Mouse (Mus musculus) heart, embryonic 11.5 days (tissue): ENCODE measurements at regions not wholly inside any gene's neighbourhood (a gene's known extent, or its start where the extent isn't known, plus 50 kb on each side); places are given as distances from the start of the nearest gene placed in this dataset.

Experiments
- ATAC-seq: fragments of 200-750 bp; cut with Nextera tagmentation; replicated peaks from 2 replicates; pipeline ENCODE4 v1.8.0; 2017; ENCODE audit warnings: moderate library complexity; ENCODE audit not compliant: insufficient number of reproducible peaks, low FRiP score, low TSS enrichment
- H3K27ac ChIP-seq: fragments of 300-500 bp; sonication (generic); 2 replicates; pipeline ENCODE4 v1.5.1; 2014; ENCODE audit warnings: mild to moderate bottlenecking, low read depth, low read length
- H3K27me3 ChIP-seq: fragments of 300-500 bp; sonication (generic); 2 replicates; pipeline ENCODE4 v1.6.1; 2014; ENCODE audit warnings: mild to moderate bottlenecking, low read length, mixed read lengths; ENCODE audit not compliant: control insufficient read depth, insufficient read depth
- H3K36me3 ChIP-seq: fragments of 300-500 bp; sonication (generic); 2 replicates; pipeline ENCODE4 v1.6.1; 2014; ENCODE audit warnings: mild to moderate bottlenecking, low read length, moderate library complexity, mixed read lengths; ENCODE audit not compliant: control insufficient read depth, insufficient read depth
- H3K4me1 ChIP-seq: fragments of 300-500 bp; sonication (generic); 2 replicates; pipeline ENCODE4 v1.6.1; 2014; ENCODE audit warnings: low read length; ENCODE audit not compliant: control insufficient read depth, insufficient read depth
- H3K4me2 ChIP-seq: fragments of 300-500 bp; sonication (generic); 2 replicates; pipeline ENCODE4 v1.6.1; 2014; ENCODE audit warnings: mild to moderate bottlenecking, moderate library complexity
- H3K4me3 ChIP-seq: fragments of 300-500 bp; sonication (generic); 2 replicates; pipeline ENCODE4 v1.5.1; 2014; ENCODE audit warnings: low read depth, low read length
- H3K9ac ChIP-seq: fragments of 300-500 bp; sonication (generic); 2 replicates; pipeline ENCODE4 v1.6.1; 2014; ENCODE audit warnings: mild to moderate bottlenecking, low read depth, low read length, moderate library complexity
- H3K9me3 ChIP-seq: fragments of 300-500 bp; sonication (generic); replicated peaks from 2 replicates; pipeline ENCODE4 v1.6.1; 2016; ENCODE audit warnings: low read length; ENCODE audit not compliant: control insufficient read depth
- WGBS: fragments of 180-500 bp; shearing (Covaris S2); extraction: QIAGEN DNeasy Blood & Tissue Kit; methylation state at CpG from one replicate; pipeline ENCODE4 v1.1.7; 2014; ENCODE audit not compliant: insufficient replicate concordance; 5-methylcytosine and 5-hydroxymethylcytosine counted together

DNA sequence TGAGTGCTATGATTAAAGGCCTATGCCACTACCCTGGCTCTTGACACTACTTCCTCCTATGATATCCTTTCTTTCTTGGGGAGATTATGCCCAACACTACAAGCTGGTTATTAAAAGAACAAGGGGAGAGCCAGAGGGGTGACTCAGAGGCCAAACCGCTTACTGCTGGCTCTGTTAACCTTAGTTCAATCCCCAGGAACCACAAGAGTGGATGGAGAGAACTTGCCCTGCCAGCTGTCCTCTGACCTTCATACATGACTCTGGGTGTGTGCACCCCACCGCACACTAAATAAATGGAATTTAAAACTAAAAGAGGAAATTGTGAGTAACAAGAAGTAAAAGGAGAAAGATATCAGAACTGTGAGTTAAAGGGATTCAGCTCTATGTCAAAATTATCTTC lies 114.1 kb upstream of the Eomes start:
- ATAC-seq, result no peak
- 76% methylated on average over 2 of the region's 2 CpGs for WGBS
- no peak overlapping the region for H3K27ac ChIP-seq
- no peak overlapping the region for H3K4me2 ChIP-seq
- no peak overlapping the region for H3K4me3 ChIP-seq
- H3K9ac ChIP-seq, result no peak overlapping the region
- no peaks in the 10 kb centered on the region for H3K36me3 ChIP-seq
- no peaks in the 10 kb centered on the region for H3K4me1 ChIP-seq
- H3K9me3 ChIP-seq, result no peaks in the 10 kb centered on the region
- no peaks in the 10 kb centered on the region for H3K27me3 ChIP-seq

GRCm38 (mm10) chr9:118365431-118365830 lies 112.6 kb upstream of the Eomes start:
- no peak for ATAC-seq
- Histone ChIP-seq H3K27me3 (no peaks in the 10 kb centered on the region), H3K4me1 (no peaks in the 10 kb centered on the region), H3K36me3 (no peaks in the 10 kb centered on the region), H3K9ac (no peak overlapping the region), H3K27ac (no peak overlapping the region), H3K4me2 (no peak overlapping the region), H3K4me3 (no peak overlapping the region), H3K9me3 (no peaks in the 10 kb centered on the region)
- 77% methylated on average over 9 of the region's 9 CpGs for WGBS

GRCm38 (mm10) chr9:118367314-118367713 lies 110.7 kb upstream of the Eomes start:
- no peak overlapping the region for H3K9ac ChIP-seq
- H3K4me3 ChIP-seq, result no peak overlapping the region
- no peak for ATAC-seq
- H3K27ac ChIP-seq, result no peak overlapping the region
- H3K27me3 ChIP-seq, result no peaks in the 10 kb centered on the region
- H3K9me3 ChIP-seq, result peaks cover 3% of the 10 kb centered on the region; the same call in 1 of the 2 replicates
- H3K4me2 ChIP-seq, result no peak overlapping the region
- no peaks in the 10 kb centered on the region for H3K36me3 ChIP-seq
- 65% methylated on average over 4 of the region's 4 CpGs for WGBS
- no peaks in the 10 kb centered on the region for H3K4me1 ChIP-seq

- no peak overlapping the region for H3K27ac ChIP-seq
- WGBS, result 82% methylated on average over 6 of the region's 6 CpGs
- ATAC-seq, result no peak
These were observed 107.4 kb upstream of the Eomes start for GRCm38 (mm10) chr9:118370581-118370980.

DNA sequence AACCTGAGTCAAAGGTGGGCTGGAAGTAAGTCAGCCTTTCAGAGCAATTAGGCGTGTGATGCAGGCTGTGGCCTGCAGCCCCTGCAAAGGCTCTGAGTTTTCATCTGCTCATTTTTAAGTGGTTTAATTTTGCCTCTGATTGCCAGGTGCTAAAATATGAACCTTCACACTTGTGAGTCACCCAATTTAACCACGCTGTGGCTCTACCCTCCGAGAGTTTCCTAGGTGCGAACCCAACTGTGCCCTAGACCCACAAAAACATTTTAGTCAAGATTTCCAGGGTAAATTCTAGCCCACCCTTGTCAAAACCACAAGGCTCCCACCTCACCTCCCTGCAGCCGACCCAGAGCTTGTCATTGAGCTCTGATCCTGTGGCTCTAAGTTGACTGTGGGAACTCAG lies 103.3 kb upstream of the Eomes start:
- ATAC-seq, result no peak
- no peaks in the 10 kb centered on the region for H3K36me3 ChIP-seq
- H3K9ac ChIP-seq, result no peak overlapping the region
- no peaks in the 10 kb centered on the region for H3K4me1 ChIP-seq
- peaks cover 3% of the 10 kb centered on the region; the same call in 1 of the 2 replicates for H3K9me3 ChIP-seq
- no peak overlapping the region for H3K4me2 ChIP-seq
- no peaks in the 10 kb centered on the region for H3K27me3 ChIP-seq
- WGBS, result 77% methylated on average over 5 of the region's 5 CpGs
- H3K4me3 ChIP-seq, result no peak overlapping the region
- H3K27ac ChIP-seq, result no peak overlapping the region

More at GRCm38 (mm10) chr9:118370581-118370980, 107.4 kb upstream of the Eomes start:
- no peak overlapping the region for H3K9ac ChIP-seq
- H3K4me1 ChIP-seq, result no peaks in the 10 kb centered on the region
- no peaks in the 10 kb centered on the region for H3K36me3 ChIP-seq
- H3K27me3 ChIP-seq, result no peaks in the 10 kb centered on the region
- H3K4me3 ChIP-seq, result no peak overlapping the region
- no peak overlapping the region for H3K4me2 ChIP-seq
- H3K9me3 ChIP-seq, result peaks cover 3% of the 10 kb centered on the region; the same call in 1 of the 2 replicates

GRCm38 (mm10) chr9:118379055-118379454 lies 99.0 kb upstream of the Eomes start:
- Histone ChIP-seq H3K4me2 (no peak overlapping the region), H3K36me3 (no peaks in the 10 kb centered on the region), H3K27me3 (no peaks in the 10 kb centered on the region), H3K4me3 (no peak overlapping the region), H3K27ac (no peak overlapping the region), H3K4me1 (no peaks in the 10 kb centered on the region), H3K9me3 (no peaks in the 10 kb centered on the region), H3K9ac (no peak overlapping the region)
- WGBS, result 20% methylated on average over 6 of the region's 6 CpGs
- ATAC-seq, result no peak

DNA sequence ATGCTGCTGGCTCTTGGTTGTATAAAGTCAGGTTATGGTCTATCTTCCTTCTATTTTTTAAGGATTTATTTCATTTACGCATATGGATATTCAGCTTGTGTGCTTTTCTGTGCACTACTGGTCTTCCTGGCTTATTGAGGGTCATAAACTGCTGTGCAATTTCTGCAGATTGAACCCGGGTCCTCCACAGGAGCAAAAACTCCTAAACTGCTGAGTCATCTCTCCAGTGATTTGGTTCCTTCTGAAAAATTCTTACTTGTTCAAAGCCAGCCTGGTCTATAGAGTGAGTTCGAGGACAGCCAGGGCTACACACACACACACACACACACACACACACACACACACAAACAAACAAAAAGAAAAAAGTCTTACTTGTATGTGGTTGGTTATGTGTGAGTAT lies 95.5 kb upstream of the Eomes start:
- no peaks in the 10 kb centered on the region for H3K36me3 ChIP-seq
- H3K4me2 ChIP-seq, result no peak overlapping the region
- ATAC-seq, result no peak
- H3K9me3 ChIP-seq, result no peaks in the 10 kb centered on the region
- H3K27ac ChIP-seq, result no peak overlapping the region
- H3K4me3 ChIP-seq, result no peak overlapping the region
- no peak overlapping the region for H3K9ac ChIP-seq
- WGBS, result 81% methylated on average over 3 of the region's 3 CpGs
- H3K27me3 ChIP-seq, result no peaks in the 10 kb centered on the region
- no peaks in the 10 kb centered on the region for H3K4me1 ChIP-seq

DNA sequence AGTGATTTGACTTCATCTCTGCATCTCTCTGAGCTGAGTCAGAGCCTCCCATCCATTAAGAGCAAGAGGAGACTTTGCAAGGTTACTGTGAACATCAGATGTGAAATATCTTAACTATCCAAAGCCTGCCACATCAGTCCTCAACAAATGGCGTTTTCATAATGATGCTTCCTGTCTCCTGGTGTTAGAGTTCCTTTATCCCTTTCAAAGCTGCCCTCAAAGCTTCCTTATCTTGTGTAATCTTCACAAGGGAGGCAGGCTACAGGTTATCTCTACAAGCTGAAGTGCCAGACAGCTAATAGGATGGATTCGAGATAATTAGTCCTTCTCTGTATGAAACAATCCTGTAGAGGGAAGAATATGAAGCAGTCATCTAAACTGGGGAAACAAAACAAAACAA lies 93.4 kb upstream of the Eomes start:
- Histone ChIP-seq H3K4me3 (no peak overlapping the region), H3K27me3 (0 out of 2 replicates have a peak, but pooled peaks cover 2% of the 10 kb centered on the region), H3K4me1 (no peaks in the 10 kb centered on the region), H3K9me3 (no peaks in the 10 kb centered on the region), H3K36me3 (no peaks in the 10 kb centered on the region), H3K27ac (no peak overlapping the region), H3K9ac (no peak overlapping the region), H3K4me2 (no peak overlapping the region)
- 5% methylated on average over 2 of the region's 2 CpGs for WGBS
- ATAC-seq, result no peak

GRCm38 (mm10) chr9:118387631-118388030 lies 90.4 kb upstream of the Eomes start:
- no peak overlapping the region for H3K27ac ChIP-seq
- no peaks in the 10 kb centered on the region for H3K4me1 ChIP-seq
- no peak overlapping the region for H3K4me3 ChIP-seq
- H3K27me3 ChIP-seq, result 0 out of 2 replicates have a peak, but pooled peaks cover 2% of the 10 kb centered on the region
- no peak overlapping the region for H3K9ac ChIP-seq
- H3K9me3 ChIP-seq, result no peaks in the 10 kb centered on the region
- H3K36me3 ChIP-seq, result no peaks in the 10 kb centered on the region
- no peak for ATAC-seq
- WGBS, result 34% methylated on average over 8 of the region's 8 CpGs
- no peak overlapping the region for H3K4me2 ChIP-seq
